Mouse (Mus musculus): Measurements from ENCODE around the gene Gm5485.
A peak's percentile ranks its signal among the peaks of the same experiment; 100 is the strongest.

Gene Gm5485

GRCm38 (mm10) chr16:48372461-48372860 lies 39.8 kb downstream of the Gm5485 start:
- DNase-seq (ENCODE audit: low spot score): no peak

GRCm38 (mm10) chr16:48368096-48368495 lies 44.1 kb downstream of the Gm5485 start:
- no peak for DNase-seq (ENCODE audit: low spot score)

DNA sequence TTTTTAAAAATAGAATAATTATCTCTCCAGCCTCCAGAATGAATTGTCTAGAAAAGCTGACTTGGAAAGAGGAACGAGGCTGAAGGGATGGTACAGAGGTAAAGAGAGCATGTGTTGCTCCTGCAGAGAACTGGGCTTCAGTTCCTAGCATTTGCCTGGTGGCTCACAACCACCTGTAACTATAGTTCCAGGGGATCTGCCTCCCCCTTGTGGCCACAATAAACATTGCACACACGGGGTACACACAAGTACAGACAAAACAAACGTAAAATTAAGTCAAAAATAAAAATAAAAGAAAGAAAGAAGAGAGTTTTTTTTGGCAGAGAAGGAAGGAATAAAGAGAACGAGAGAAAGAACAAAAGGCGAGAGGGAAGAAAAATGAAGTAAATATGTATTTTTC lies 45.4 kb downstream of the Gm5485 start:
- no peak for DNase-seq (ENCODE audit: low spot score)

GRCm38 (mm10) chr16:48360887-48361286 lies 51.3 kb downstream of the Gm5485 start:
- peak; percentile 33 for DNase-seq (ENCODE audit: low spot score)

GRCm38 (mm10) chr16:48356417-48356816 lies 55.8 kb downstream of the Gm5485 start:
- no peak for DNase-seq (ENCODE audit: low spot score)

- DNase-seq (ENCODE audit: low spot score): no peak
Measured at GRCm38 (mm10) chr16:48355716-48356115, 56.5 kb downstream of the Gm5485 start.
